Mouse (Mus musculus) cerebral cortex, adult 2 months (tissue): ENCODE results near the gene Rcsd1.

Source experiments
- WGBS: fragments of 180-500 bp; shearing (Covaris S2); methylation state at CpG from one replicate; pipeline ENCODE4 v1.1.7; 2018; 5-methylcytosine and 5-hydroxymethylcytosine counted together

Rcsd1 gene

GRCm38 (mm10) chr1:165716426-165716825 is 6.9 kb upstream of the Rcsd1 start:
- WGBS: 93% methylated on average over 4 of the region's 4 CpGs

DNA sequence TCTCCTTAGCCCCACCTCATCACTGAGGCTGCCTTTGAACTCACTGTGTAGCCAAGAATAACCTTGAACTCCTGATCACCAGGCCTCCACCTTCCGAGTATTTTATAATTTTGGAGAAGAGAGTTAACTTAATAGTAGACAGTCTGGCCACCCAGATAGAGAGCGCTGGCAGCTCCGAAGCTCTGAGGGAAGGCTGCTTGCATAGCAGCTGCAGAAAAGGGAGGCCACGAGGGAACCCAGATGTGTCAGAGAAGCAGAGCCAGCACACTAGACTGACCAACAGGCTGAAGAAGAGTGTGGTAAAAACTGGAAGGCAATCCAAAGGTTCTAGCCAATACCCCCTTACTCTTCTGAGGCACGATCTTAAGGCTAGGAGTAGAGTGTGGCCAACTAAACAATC is 4.2 kb upstream of the Rcsd1 start:
- 88% methylated on average over 5 of the region's 5 CpGs for WGBS

- WGBS: 93% methylated on average over 5 of the region's 5 CpGs
Observed at GRCm38 (mm10) chr1:165711914-165712313, 2.4 kb upstream of the Rcsd1 start.

DNA sequence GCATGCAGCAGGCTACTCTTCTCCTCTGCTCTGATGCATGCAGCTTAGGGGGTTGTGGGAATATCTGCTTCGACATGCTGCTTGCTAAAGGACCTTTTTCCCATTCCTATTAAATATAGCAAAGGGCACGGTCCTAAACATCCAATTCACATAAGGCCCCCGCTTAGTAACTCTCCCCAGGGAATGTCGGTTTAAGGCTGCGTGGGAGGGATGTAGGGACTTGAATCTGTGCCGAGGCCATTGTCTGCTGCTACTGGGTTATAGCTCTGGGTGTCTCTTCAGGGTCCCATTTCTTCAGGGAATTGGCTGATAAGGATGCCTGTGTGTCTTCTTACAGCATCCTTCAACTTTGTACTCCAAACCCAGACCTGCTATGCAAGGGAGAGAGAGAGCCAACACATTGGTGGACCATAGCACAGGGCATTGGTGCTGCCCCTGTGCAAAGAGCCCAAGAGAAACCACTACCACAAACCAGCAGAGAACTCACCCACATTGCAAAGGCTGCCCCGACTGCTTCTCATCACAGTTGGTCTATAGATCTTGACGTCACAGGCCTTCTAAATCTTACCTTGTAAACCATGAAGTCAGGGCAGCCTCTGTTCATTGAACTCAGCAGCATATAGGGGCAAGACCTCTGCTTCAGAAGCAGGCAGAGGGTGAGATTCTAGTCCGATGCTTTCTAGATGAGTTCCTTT is 724 bp downstream of the Rcsd1 start:
- 60% methylated on average over 9 of the region's 9 CpGs for WGBS

- 2% methylated on average over 47 of the region's 47 CpGs for WGBS
Observed at GRCm38 (mm10) chr1:165707640-165708322, 1.8 kb downstream of the Rcsd1 start.

- WGBS: 53% methylated on average over 10 of the region's 10 CpGs
Observed at GRCm38 (mm10) chr1:165707241-165707639, 2.3 kb downstream of the Rcsd1 start.

- 78% methylated on average over 4 of the region's 4 CpGs for WGBS
Observed at GRCm38 (mm10) chr1:165706492-165706891, 3.1 kb downstream of the Rcsd1 start.

GRCm38 (mm10) chr1:165705868-165706348 is 3.6 kb downstream of the Rcsd1 start:
- 86% methylated on average over 7 of the region's 7 CpGs for WGBS

DNA sequence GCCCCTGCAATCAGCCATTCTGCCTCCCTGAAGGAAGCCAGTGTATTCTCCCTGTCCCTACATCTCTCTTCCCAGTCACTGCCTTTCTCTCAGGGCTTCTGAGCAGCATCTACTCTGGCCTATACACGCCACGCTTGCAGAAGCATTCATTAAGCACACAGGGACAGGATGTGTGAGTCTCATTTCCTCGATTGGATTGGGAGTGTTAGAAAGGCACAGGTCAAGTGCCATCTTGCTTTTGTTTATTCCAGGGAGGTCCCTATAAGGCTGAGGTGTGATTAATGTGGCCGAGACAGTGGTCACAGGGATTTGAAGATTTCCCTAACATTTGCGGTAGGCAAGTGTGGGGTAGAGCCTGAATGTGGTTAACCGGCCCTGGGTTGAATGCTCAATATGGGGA is 4.2 kb downstream of the Rcsd1 start:
- WGBS: 85% methylated on average over 6 of the region's 6 CpGs

DNA sequence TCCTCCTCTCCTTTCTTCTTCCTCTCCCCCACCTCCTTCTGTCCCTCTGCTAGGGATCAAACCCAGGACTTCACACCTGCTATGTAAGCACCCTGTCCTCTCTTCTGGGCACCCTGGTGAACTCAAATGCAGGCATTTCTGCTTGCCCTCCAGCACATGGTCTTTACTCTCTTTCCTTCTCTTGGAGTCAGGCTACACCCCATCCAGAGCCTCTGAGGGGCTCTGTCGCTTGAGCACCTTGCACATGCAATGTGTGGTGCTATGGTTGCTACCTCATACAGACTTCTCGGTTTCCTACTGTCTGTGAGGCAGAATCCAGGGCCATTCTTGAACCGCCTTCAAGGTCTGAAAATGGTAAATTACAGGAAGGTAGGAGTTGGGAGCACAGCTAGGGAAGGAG is 4.7 kb downstream of the Rcsd1 start:
- WGBS: 94% methylated on average over 3 of the region's 3 CpGs

GRCm38 (mm10) chr1:165702221-165703031 is 7.1 kb downstream of the Rcsd1 start:
- 28% methylated on average over 19 of the region's 19 CpGs for WGBS

- 81% methylated on average over 9 of the region's 9 CpGs for WGBS
Observed at GRCm38 (mm10) chr1:165701562-165701961, 8.0 kb downstream of the Rcsd1 start.

DNA sequence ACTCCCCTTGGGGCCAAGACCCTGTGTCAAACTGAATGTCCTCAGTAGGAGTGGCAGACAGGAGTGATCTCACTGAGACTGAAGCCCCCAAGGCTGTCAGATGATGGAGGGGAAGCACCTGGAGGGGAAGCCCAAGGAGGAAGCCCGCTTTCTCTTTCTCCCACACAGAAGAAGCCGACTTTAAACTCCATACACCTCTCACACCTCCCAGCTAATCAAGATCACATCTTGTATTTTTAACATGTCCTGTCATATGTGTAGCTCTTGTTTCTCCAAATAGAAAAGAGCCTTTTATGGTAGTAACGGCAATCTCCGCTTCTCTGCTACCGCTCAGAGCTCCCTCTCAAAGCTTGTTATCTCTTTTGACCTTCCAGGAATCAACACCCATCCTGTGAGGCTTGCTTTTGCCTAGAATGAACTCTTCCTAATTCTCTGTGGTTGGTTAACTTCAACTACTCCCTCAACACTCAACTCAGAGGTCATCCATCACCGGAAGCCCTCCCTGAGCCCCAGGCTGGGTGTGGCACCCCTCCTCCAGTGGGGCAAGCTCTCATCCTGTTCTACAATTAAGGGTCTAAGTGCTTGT is 8.5 kb downstream of the Rcsd1 start:
- WGBS: 73% methylated on average over 6 of the region's 6 CpGs

- 71% methylated on average over 7 of the region's 7 CpGs for WGBS
Observed at GRCm38 (mm10) chr1:165700376-165700815, 9.2 kb downstream of the Rcsd1 start.

GRCm38 (mm10) chr1:165697701-165698100 is 11.9 kb downstream of the Rcsd1 start:
- 85% methylated on average over 8 of the region's 8 CpGs for WGBS

DNA sequence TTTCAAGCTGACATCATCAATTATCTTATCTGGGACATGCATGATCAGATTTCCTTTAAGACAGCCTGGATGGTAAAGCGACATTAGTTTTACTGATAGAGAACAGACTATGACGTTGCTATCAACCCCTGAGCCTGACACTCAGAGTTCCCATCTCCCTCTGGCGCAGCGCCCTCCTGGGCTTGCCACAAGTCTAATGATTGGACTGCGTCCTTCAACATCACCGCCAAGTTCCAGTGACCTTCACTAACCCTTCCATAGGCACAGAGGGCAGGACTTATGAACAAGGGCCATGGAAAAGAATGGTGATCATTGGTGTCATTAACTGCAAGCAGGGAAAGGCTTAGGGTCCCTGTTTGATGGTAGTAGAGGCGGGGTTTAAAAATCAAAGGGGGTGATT is 12.7 kb downstream of the Rcsd1 start:
- 93% methylated on average over 7 of the region's 7 CpGs for WGBS

GRCm38 (mm10) chr1:165696040-165696439 is 13.5 kb downstream of the Rcsd1 start:
- WGBS: 92% methylated on average over 5 of the region's 5 CpGs

- 80% methylated on average over 7 of the region's 7 CpGs for WGBS
Observed at GRCm38 (mm10) chr1:165693856-165694255, 15.7 kb downstream of the Rcsd1 start.

GRCm38 (mm10) chr1:165691516-165691915 is 18.0 kb downstream of the Rcsd1 start:
- 71% methylated on average over 3 of the region's 3 CpGs for WGBS

- 53% methylated on average over 5 of the region's 5 CpGs for WGBS
Observed at GRCm38 (mm10) chr1:165689845-165690244, 19.7 kb downstream of the Rcsd1 start.

- 87% methylated on average over 2 of the region's 2 CpGs for WGBS
Observed at GRCm38 (mm10) chr1:165687861-165688260, 21.7 kb downstream of the Rcsd1 start.

- WGBS: 45% methylated on average over 8 of the region's 8 CpGs
Observed at GRCm38 (mm10) chr1:165686963-165687362, 22.6 kb downstream of the Rcsd1 start.
